Mouse (Mus musculus) stomach, postnatal 0 days (tissue): ENCODE data around the gene Ppp1r36. TPM values are rescaled to one million over a fixed set of nuclear protein-coding genes. Genes with fewer than 3 reads are reported as not detected.
"Not testable (repeated sequence)": the region's sequence is repeated elsewhere in the genome, so short reads cannot be mapped to it uniquely, and the experiment has no call there.

Source experiments
- ATAC-seq: fragments of 200-750 bp; cut with Nextera tagmentation; 2 replicates; pipeline ENCODE4 v1.8.0; 2017; ENCODE audit not compliant: low FRiP score, low TSS enrichment
- DNase-seq: peaks from one replicate; pipeline ENCODE4 v3.0.0-alpha.2; 2016; ENCODE audit warnings: low spot score
- H3K27ac ChIP-seq: fragments of 300-500 bp; sonication (generic); replicated peaks from 2 replicates; pipeline ENCODE4 v1.5.1; 2014; ENCODE audit warnings: mild to moderate bottlenecking, control low read depth
- H3K27me3 ChIP-seq: fragments of 300-500 bp; sonication (generic); 2 replicates; pipeline ENCODE4 v1.6.1; 2014; ENCODE audit warnings: low read length; ENCODE audit not compliant: control insufficient read depth, insufficient read depth
- H3K36me3 ChIP-seq: fragments of 300-500 bp; sonication (generic); 2 replicates; pipeline ENCODE4 v1.6.1; 2014; ENCODE audit warnings: low read length, mixed read lengths; ENCODE audit not compliant: control insufficient read depth, insufficient read depth
- H3K4me1 ChIP-seq: fragments of 300-500 bp; sonication (generic); replicated peaks from 2 replicates; pipeline ENCODE4 v1.6.1; 2014; ENCODE audit warnings: antibody characterized with exemption; ENCODE audit not compliant: control insufficient read depth, insufficient read depth
- H3K4me2 ChIP-seq: fragments of 300-500 bp; sonication (generic); replicated peaks from 2 replicates; pipeline ENCODE4 v1.6.1; 2014; ENCODE audit warnings: low read depth, mild to moderate bottlenecking, control low read depth, moderate library complexity
- H3K4me3 ChIP-seq: fragments of 300-500 bp; sonication (generic); 2 replicates; pipeline ENCODE4 v1.5.1; 2014; ENCODE audit warnings: low read depth, low read length, control low read depth
- H3K9ac ChIP-seq: fragments of 300-500 bp; sonication (generic); 2 replicates; pipeline ENCODE4 v1.6.1; 2014; ENCODE audit warnings: mild to moderate bottlenecking, low read length, control low read depth, mixed read lengths
- H3K9me3 ChIP-seq: fragments of 300-500 bp; sonication (generic); 2 replicates; pipeline ENCODE4 v1.6.1; 2016; ENCODE audit warnings: low read length; ENCODE audit not compliant: control insufficient read depth
- CTCF ChIP-seq: IDR thresholded peaks from 2 replicates; pipeline ENCODE4 v1.5.1; 2016; ENCODE audit warnings: antibody characterized with exemption, low read depth, mild to moderate bottlenecking, moderate library complexity
- EP300 ChIP-seq: optimal IDR thresholded peaks from 2 replicates; pipeline ENCODE3; 2016; ENCODE audit warnings: antibody characterized with exemption
- WGBS: fragments of 180-500 bp; shearing (Covaris S2); extraction: QIAGEN DNeasy Blood & Tissue Kit; methylation state at CpG from one replicate; pipeline ENCODE4 v1.1.7; 2014; 5-methylcytosine and 5-hydroxymethylcytosine counted together
- polyA plus RNA-seq: library from polyadenylated mRNA; unstranded; fragments of >200 nt; fragmentation: Nextera tagmentation; extraction: Ambion mirVana; gene quantifications from 2 replicates; pipeline ENCODE4 v1.2.1, GENCODE M21; 2015

The Ppp1r36 gene
- polyA plus RNA-seq, 1 experiment from 2014 or later = 4.9 TPM

GRCm38 (mm10) chr12:76444359-76444772, 27.0 kb downstream of the Ppp1r36 start:
- Histone ChIP-seq H3K4me1 (peaks cover 3% of the 10 kb centered on the region; the same call in 1 of the 2 replicates), H3K4me2 (peak overlapping the region; percentile 29), H3K9me3 (no peaks in the 10 kb centered on the region), H3K36me3 (no peaks in the 10 kb centered on the region), H3K27me3 (no peaks in the 10 kb centered on the region), H3K27ac (no peak overlapping the region; the same call in 1 of the 2 replicates), H3K4me3 (no peak overlapping the region; the same call in 1 of the 2 replicates), H3K9ac (no peak overlapping the region)
- ATAC-seq (0 out of 2 replicates have a peak, but pooled peaks have one; percentile 63), DNase-seq (peak; percentile 59)
- 61% methylated on average over 10 of the region's 10 CpGs for WGBS
- no peak for TF ChIP-seq CTCF
- TF ChIP-seq EP300 = no peak

GRCm38 (mm10) chr12:76444862-76445261, 27.5 kb downstream of the Ppp1r36 start:
- ATAC-seq (no peak), DNase-seq (no peak)
- 78% methylated on average over 6 of the region's 6 CpGs for WGBS
- H3K36me3 ChIP-seq = no peaks in the 10 kb centered on the region
- no peak overlapping the region; the same call in 1 of the 2 replicates for H3K27ac ChIP-seq
- H3K9me3 ChIP-seq = no peaks in the 10 kb centered on the region
- peak overlapping the region; percentile 29; the same call in 1 of the 2 replicates for H3K4me2 ChIP-seq
- no peak for TF ChIP-seq EP300
- TF ChIP-seq CTCF = no peak
- no peaks in the 10 kb centered on the region for H3K27me3 ChIP-seq
- H3K4me3 ChIP-seq = no peak overlapping the region
- H3K9ac ChIP-seq = no peak overlapping the region
- H3K4me1 ChIP-seq = peaks cover 3% of the 10 kb centered on the region; the same call in 1 of the 2 replicates

- H3K4me2 ChIP-seq = no peak overlapping the region
- no peak overlapping the region for H3K27ac ChIP-seq
- no peak for ATAC-seq
- TF ChIP-seq CTCF = no peak
- no peak for TF ChIP-seq EP300
- H3K9ac ChIP-seq = no peak overlapping the region
- no peaks in the 10 kb centered on the region for H3K27me3 ChIP-seq
- 79% methylated on average over 11 of the region's 11 CpGs for WGBS
- no peaks in the 10 kb centered on the region for H3K9me3 ChIP-seq
- no peaks in the 10 kb centered on the region for H3K36me3 ChIP-seq
- DNase-seq = no peak
- H3K4me1 ChIP-seq = peaks cover 3% of the 10 kb centered on the region; the same call in 1 of the 2 replicates
- H3K4me3 ChIP-seq = no peak overlapping the region
Measured at GRCm38 (mm10) chr12:76446201-76446600, 28.9 kb downstream of the Ppp1r36 start.

GRCm38 (mm10) chr12:76448127-76448526, 30.8 kb downstream of the Ppp1r36 start:
- no peak for TF ChIP-seq EP300
- Histone ChIP-seq H3K27ac (peak overlapping the region; percentile 63), H3K36me3 (no peaks in the 10 kb centered on the region), H3K27me3 (no peaks in the 10 kb centered on the region), H3K9ac (0 out of 2 replicates have a peak overlapping the region, but pooled peaks have one; percentile 13), H3K4me2 (no peak overlapping the region), H3K9me3 (no peaks in the 10 kb centered on the region), H3K4me1 (peaks cover 3% of the 10 kb centered on the region; the same call in 1 of the 2 replicates), H3K4me3 (no peak overlapping the region)
- DNase-seq = no peak
- no peak for ATAC-seq
- WGBS = 52% methylated on average over 6 of the region's 6 CpGs

GRCm38 (mm10) chr12:76452203-76452602, 34.9 kb downstream of the Ppp1r36 start:
- Histone ChIP-seq H3K4me1 (peaks cover 3% of the 10 kb centered on the region; the same call in 1 of the 2 replicates), H3K4me3 (no peak overlapping the region), H3K4me2 (no peak overlapping the region), H3K27ac (no peak overlapping the region), H3K36me3 (no peaks in the 10 kb centered on the region), H3K9ac (no peak overlapping the region), H3K9me3 (no peaks in the 10 kb centered on the region), H3K27me3 (no peaks in the 10 kb centered on the region)
- WGBS = 31% methylated on average over 2 of the region's 2 CpGs
- ATAC-seq (no peak), DNase-seq (no peak)
- no peak for TF ChIP-seq CTCF
- no peak for TF ChIP-seq EP300

GRCm38 (mm10) chr12:76458445-76458844, 41.1 kb downstream of the Ppp1r36 start:
- not testable (repeated sequence) for ATAC-seq, H3K27me3 ChIP-seq, H3K9ac ChIP-seq, DNase-seq, H3K9me3 ChIP-seq, H3K27ac ChIP-seq, H3K4me3 ChIP-seq, H3K4me1 ChIP-seq, H3K4me2 ChIP-seq, H3K36me3 ChIP-seq
- WGBS = 75% methylated on average over 4 of the region's 4 CpGs
